Mouse (Mus musculus): ENCODE measurements at regions not wholly inside any gene's neighbourhood (a gene's known extent, or its start where the extent isn't known, plus 50 kb on each side); places are given as distances from the start of the nearest gene placed in this dataset.
A peak's percentile ranks its signal among the peaks of the same experiment; 100 is the strongest.

DNA sequence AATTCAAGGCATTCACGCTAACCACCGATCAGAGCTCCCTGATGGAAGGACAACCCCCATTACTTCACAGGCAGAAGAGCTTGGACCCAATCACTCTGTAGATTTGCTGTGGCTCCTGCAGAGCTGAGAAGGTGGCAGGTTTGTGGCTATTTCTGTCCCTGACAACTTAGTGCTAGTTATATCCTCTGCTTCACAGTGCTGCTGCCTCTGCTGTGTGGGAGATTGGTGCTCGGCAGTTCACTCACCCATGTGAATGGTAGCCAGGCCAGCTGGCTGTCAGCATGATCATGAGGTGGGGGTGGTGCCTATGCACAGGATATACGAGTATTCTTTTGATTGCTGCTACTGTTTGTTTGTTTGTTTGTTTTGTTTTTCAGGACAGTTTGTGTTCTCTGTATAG is 113.9 kb downstream of the Gm10131 start:
- no peak for ATAC-seq (ENCODE audit: extremely low read depth, insufficient number of reproducible peaks, low FRiP score, poor library complexity, severe bottlenecking)

DNA sequence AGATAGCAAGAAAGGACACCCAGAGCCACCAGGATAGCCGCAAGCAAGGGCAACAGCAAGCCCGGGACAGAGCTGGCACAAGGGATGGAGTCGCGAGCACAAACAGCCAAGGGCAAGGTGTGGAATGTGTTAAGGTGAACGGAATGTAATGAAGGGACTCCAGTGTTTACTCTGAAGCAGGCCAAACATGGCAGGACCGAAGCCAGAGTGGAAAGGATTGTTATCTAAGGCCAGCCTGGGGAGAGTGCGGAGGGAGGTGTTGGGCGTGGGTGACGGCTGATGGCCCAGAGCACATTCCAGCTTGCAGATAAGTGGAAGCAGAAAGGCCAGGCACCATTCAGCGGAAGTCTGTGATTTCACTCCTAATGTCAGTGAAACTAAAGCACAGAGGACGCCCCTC is 118.6 kb downstream of the Gm10131 start:
- no peak for ATAC-seq (ENCODE audit: extremely low read depth, insufficient number of reproducible peaks, low FRiP score, poor library complexity, severe bottlenecking)

DNA sequence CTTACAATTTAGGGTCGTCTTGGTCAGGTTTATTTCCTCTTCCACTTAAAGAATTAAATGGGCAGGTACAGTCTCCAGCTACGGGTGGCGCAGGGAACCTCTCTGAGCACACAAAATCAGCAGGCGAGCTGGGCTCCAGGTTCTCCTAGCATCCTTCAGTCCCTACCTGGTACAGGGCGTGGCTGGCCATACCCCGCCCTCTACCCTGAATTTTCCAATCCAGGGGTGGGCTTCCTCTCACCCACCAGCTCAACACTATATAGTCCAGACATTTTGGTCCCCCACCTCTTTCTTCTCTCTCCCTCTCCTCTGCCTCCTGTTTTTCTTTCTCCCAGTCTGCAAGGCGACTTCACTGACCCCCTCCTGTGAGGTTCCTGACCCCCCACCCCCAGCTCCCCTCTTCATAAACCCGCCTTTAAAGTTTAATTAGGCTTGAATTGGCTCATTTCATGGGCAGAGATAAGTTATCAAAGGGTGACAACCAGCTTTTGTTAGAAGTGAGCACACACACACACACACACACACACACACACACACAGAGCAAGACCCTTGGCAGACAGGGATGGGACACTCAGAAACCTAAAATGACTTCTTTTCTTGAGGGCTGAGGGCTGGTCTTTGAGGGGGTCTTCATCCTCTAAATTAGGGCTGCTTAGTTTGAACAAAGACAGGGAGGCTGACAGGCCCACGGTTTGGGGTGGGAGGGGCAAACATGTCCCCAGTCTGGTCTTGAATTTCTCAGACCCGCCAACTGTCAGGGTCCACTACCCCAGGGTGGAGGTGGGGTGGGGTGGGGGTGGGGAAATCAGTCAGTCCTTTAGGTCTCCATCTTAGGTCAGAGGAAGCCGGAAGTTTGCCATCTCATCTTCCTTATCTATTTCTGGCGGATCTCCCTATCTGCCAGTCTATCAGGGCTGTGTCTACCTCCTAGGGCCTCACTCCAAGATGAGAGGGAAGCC is 119.3 kb downstream of the Gm10131 start:
- no peak for ATAC-seq (ENCODE audit: extremely low read depth, insufficient number of reproducible peaks, low FRiP score, poor library complexity, severe bottlenecking)

DNA sequence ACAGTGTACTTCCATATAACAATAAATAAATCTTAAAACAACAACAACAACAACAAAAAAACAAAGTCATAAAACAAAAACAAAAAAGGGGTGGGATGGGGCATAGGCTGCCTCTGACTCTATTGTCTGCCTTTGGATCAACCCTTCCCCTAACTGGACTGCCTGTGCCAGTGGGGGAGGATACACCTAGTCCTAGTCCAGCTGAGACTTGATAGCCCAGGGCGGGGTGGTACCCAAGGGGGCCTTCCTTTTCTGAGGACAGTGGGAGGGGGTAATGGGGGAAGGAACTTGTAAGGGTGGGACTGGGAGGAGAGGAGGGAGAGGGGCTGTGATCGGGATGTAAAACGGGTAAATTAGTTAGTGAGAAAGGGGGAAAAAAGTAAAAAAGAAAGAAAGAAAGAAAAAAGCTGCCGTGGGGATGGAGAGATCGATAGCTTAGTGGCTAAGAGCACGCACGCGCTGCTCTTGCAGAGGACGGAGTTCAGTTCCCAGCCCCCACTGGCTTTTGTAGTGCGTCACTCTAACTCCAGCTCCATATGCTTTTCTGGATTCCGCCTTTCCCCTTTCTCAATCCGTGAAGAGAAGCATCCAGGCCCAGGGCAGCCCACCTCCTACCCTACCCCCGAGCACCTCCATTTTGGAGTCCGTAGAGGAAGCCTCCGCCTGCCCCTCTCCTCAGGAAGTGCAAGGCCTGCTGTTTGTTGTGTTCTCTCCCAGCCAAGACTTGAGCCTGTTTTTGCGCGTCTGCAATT is 120.2 kb downstream of the Gm10131 start:
- ATAC-seq (ENCODE audit: extremely low read depth, insufficient number of reproducible peaks, low FRiP score, poor library complexity, severe bottlenecking), result no peak

DNA sequence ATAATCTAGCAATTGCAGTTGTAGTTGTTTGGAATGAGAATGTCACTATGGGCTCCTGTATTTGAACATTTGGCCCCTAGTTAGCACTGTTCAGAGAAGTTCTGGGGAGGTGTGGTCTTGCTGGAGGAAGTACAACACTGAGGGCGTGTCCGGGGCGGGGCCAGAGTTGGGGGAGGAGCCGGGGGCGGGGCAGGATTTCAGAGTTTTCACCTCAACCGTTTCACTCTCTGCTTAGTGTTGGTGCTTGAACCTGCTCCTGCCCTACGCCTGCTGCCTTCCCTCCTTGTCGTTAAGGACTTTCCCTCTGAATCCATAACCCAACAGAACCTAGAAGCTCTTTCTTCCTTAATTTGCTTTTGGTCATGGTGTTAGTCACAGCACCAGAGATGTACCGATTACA is 121.5 kb downstream of the Gm10131 start:
- no peak for ATAC-seq (ENCODE audit: extremely low read depth, insufficient number of reproducible peaks, low FRiP score, poor library complexity, severe bottlenecking)

DNA sequence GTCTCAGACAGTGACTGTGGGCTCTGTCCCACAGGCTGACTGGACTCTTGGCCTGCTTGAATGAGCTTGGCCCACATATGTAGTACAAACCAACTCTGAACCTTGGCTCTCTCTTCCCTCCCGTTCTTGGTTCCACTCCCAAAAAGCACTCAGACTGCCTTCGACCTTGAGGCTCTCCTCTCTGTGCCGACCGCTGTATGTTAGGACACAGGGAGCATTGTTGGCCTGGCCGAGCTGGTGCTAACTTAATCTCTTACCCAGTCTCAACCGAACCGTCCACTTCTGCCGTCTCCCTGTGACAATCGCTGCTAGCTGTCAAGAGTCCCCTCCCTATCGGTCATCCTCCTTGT is 123.8 kb downstream of the Gm10131 start:
- ATAC-seq (ENCODE audit: extremely low read depth, insufficient number of reproducible peaks, low FRiP score, poor library complexity, severe bottlenecking), result no peak

DNA sequence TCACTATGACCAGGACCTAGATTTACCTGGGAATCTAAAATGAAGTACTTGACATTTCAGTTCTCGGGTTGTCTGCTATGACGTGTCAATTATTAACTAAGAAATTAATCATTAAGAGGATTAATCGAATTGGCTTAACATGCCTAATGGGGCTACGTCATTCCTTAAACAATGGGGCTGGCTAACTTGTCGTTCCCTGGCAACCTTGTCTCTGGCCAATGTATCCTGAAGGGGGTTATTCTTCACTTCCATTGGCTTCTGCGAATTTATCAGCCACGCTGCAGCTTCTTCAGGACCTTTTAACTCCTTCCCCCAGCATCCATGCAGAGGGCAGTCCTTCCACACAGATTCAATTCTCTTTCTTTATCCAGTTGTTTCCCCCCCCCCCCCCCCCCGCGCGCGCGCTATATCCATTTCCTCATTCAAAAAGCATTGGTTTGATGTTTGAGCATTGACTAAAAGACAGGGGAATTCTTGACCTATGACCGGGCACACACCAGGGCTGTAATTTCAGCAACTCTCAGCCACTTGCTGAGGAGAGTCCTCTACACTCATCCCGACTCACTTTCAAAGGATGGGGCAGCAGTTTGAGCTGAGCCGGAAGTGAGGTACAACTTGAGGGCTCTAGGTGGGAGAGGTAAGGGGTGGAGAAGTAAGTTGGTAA is 124.3 kb downstream of the Gm10131 start:
- ATAC-seq (ENCODE audit: extremely low read depth, insufficient number of reproducible peaks, low FRiP score, poor library complexity, severe bottlenecking), result no peak

DNA sequence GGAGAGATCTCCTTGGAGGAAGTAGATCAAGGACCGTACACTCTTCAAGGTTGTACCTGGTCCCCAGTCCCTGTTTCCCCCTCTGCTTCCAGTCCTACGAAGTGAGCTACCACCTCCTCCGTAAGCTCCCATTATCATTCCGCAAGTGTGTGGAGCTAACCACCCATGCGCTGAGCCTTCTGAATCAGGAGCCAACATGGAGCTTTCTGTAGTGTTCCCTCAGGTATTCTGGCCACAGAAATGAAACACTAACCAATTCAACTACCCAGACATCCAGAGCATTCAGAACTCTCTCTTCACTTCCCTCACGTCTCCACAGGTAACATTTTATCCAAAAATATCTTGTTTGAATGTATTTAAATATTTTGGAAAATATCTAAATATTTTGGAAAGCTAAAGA is 124.9 kb downstream of the Gm10131 start:
- ATAC-seq (ENCODE audit: extremely low read depth, insufficient number of reproducible peaks, low FRiP score, poor library complexity, severe bottlenecking), result no peak

DNA sequence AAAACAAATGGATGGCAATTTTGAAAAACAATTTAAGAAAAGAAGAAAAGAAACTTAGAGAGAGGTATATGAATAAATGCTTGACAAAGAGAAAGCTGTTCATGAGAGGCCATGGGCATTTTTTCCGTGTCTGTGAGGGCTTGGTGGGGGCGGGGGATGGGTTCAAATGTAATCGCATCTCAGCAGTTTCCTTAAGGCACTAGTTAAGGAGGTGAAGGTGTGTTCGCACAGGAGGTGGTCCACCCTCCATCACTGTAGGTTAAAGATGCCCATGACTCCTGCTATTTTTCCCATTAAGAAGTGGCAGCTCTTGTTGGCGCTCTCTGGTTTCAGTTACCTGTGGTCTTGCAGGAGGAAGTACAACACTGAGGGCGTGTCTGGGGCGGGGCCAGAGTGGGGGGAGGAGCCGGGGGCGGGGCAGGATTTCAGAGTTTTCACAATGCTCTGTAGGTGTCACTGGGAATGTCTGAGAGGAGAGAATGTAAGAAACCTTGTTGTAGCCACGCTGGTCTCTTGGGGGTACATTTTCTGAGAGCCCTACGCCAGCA is 126.0 kb downstream of the Gm10131 start:
- ATAC-seq (ENCODE audit: extremely low read depth, insufficient number of reproducible peaks, low FRiP score, poor library complexity, severe bottlenecking), result 0 out of 2 replicates have a peak, but pooled peaks have one; percentile 33

DNA sequence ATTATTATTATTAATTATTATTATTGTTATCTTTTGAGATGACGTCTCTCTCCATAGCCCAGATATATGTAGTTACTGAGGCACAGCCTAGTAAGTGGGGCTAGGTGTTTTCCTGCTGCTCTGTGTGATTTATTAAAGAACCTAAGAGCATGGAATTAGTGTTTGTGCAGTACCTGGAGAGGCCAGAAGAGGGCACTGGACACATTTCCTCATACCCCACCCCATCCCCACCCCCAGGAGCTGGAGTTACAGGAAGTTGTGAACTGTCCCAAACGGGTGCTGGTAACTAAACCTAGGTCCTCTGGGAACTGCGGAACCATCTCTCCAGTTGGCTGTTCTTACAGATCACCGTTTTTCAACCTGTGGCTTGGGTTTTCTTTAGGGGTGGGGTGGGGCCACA is 129.9 kb downstream of the Gm10131 start:
- ATAC-seq (ENCODE audit: extremely low read depth, insufficient number of reproducible peaks, low FRiP score, poor library complexity, severe bottlenecking), result 0 out of 2 replicates have a peak, but pooled peaks have one; percentile 19

DNA sequence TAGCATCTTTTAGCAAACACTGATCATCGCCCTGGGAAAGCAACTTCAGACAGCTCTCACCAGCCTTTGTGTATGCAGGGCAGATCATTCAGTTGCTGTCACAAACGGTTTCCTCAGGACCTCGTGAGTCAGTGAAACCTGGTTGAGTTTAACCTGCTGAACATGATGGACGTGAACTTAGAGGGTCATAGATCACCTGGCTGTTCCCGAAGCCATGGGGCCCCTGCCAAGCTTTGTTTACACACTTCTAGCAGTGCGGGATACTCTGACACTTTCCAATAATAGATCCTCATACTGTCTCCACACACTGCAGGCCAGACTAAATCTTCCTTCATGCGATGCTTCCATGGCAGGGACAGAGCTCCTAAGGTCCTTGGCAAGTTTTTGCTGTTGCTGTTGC is 130.5 kb downstream of the Gm10131 start:
- no peak for ATAC-seq (ENCODE audit: extremely low read depth, insufficient number of reproducible peaks, low FRiP score, poor library complexity, severe bottlenecking)

Data from neutrophil, adult 5-6 weeks (primary cell).